Mouse (Mus musculus): ENCODE data around the gene 2310061I04Rik.

GRCm38 (mm10) chr17:35903343-35903991 lies 6.2 kb upstream of the 2310061I04Rik start:
- TF ChIP-seq EP300 (IDR thresholded peaks at IDR 0.05; ENCODE audit: low read depth) (no peak), CTCF (IDR thresholded peaks at IDR 0.05; ENCODE audit: low read depth) (no peak)

Data from liver, postnatal 0 days (tissue).